Mouse (Mus musculus) CD8-positive naive resting alpha-beta T cell, adult 2 months (primary cell): ENCODE measurements at regions not wholly inside any gene's neighbourhood (a gene's known extent, or its start where the extent isn't known, plus 50 kb on each side); places are given as distances from the start of the nearest gene placed in this dataset.

ENCODE experiments used
- DNase-seq, 2 experiments: peaks; one replicate each; pipeline ENCODE4 v3.0.0; 2022; ENCODE audit warnings: low read depth in 2 of 2, low spot score in 2 of 2

DNA sequence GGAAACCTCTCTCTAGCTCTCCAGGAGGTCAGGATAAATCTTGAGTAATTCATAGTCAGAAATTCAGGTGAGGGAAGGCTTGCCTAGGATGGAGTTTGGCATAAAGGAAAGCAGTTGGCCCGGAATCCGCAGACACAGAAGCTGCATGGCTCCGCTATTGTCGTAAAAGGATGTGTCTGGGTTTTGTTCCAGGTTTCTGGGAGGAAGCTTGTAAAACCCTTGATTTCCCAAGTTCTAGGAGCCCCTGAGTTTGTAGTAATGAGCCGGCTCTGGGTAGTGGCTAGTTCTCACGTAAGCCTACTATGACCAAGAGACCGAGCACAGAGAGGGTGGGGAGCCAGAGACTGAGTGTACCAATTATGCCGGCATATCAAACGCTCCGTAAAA is 52.7 kb upstream of the Gm21915 start:
- DNase-seq, result no peak

DNA sequence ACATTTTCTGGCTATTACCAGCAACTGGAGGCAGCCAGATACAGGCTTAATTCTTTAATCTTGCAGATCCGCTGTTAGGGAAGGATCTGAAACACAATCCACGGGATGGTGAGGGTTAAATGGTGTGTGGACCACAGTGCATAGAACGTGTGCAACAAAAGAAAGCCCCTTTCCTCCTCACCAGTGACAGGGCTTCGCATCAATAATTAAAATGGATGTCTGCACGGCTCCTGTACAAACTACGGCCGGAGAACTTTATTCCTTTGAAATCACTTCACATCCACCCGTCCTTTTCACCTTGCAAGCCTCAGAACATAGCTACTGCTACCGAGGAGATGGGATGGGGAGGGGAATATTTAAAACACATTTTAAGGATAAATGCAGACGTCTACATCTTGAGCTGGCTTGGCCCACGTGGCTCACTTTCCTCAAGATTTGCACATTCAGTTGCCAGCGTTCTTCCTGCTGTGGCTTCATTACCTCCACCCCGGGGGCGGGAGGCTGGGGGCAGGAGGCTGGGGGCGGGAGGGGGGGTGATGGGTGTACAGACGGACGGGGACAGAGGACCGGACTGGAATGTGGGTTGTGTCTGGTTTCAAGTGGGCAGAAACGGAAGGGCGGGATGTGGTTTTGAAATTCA is 53.3 kb upstream of the Gm21915 start:
- no peak for DNase-seq

DNA sequence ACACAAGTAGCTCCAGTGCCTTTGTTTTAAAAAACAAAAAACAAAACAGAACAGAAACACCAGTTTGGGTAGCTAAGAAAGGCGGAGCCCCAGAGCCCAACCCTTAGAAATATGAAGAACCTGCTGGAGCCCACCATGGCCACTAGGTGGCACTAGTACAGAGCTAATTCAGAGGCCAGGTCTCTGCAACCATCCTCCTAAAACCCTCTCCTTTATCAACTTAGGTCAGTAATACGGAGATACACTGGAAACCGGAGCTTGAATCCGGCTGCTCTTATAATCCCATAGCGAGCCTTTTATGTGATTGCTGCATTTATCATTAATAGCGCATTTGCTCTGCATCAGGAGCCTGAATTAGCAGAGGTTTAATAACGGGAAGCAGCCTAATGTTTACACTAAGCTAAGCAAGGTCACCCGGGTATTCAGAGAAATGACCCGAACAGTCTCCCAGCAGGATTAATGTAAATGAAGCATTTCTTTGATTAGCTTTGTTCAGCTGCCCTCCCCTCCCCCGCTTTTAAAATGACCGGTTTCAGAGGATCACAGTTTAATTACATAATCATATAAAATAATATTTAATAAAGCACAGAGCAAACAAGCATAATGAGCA is 53.9 kb upstream of the Gm21915 start:
- peak; percentile 20 to 44 for DNase-seq

DNA sequence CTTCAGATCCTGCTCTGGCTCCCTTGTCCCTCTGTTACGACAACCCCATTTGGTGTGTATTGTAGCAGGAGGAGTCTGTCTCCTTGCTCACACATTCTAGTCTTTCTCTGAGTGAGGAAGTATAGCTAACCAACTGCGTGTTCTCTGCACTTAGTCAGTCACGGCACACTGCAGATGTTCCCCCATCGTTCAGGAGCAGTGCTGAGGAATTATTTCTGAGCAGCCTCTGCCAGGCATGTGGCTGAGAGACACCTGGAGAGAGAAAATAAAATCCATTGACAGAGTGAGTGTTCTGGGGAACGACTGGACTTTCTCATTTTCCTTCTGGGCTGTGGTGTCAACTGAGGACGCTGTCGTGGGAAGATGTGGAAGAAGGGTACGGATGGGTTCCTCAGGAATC is 54.5 kb upstream of the Gm21915 start:
- no peak for DNase-seq

DNA sequence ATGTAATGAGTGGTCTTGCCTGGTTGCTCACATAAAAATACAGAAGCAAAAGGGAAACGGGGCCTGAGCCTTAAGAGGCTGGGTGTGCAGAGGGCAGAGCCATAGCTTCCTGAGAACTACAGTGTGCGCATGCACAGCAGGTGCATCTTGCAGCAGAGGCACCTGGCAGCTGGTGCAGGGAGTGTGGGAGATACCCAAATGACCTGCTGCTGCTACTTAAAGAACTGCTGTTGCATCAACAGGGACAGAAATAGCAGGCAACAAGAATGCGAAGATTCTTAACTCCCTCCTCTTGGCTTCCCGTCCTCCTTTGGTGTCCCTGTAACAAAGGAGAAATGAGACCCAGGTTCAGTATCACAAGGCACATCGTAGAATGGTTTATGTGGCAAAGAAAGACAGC is 56.3 kb upstream of the Gm21915 start:
- DNase-seq, result no peak

DNA sequence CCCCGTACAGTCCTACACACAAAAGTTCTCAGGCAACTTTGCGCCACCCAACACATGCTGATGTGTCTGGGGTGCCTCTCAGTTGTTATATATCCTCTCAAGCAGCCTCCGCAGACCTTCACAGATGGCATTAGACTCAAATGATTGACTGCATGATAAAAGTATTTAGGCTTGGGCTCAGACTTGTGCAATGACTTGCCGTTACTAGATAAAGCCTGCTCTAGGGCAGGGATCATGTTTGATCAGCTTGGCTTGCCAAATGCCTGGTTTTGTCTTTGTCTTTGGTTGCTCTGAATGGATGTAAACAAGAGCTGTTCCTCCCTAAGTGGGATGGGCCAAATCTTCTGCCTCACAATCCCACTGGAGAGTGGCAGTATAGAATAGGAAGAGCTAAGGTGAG is 57.2 kb upstream of the Gm21915 start:
- DNase-seq, result no peak

DNA sequence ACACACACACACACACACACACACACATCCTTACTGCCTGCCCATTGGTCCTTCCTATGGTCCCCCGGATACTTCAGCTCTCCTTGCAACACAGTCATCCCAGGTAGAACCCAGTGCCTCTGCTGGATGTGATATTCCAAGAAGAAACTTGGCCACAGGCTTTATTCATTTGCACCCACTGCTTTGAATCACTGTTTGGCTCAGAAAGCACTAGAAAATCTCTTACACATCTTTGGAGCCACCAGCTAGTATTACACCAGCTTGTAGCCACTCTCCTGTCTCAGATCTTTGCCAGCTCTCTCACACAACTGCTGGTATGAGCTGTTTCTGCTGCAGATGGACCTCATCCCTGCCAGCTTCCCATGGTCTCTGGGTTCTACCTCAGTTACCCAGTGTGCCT is 57.7 kb upstream of the Gm21915 start:
- no peak for DNase-seq

DNA sequence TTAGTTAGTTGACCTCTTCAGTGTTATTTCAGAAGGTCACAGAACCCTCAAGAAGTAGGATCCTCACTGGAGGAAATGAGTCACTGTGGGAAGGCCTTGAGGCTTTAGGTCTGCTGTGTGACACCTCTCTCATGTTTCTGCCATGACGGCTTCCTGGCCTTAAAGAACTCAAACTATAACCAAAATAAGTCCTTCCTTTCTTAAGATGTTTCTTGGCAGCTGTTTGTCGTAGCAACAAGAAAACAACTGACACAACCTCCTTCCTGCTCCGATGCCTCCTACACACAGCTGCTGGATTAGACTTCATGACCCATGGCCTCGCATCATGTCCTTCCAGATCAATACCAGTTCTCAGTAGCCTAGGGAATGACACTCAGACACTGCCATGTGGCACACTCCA is 58.1 kb upstream of the Gm21915 start:
- DNase-seq, result no peak

DNA sequence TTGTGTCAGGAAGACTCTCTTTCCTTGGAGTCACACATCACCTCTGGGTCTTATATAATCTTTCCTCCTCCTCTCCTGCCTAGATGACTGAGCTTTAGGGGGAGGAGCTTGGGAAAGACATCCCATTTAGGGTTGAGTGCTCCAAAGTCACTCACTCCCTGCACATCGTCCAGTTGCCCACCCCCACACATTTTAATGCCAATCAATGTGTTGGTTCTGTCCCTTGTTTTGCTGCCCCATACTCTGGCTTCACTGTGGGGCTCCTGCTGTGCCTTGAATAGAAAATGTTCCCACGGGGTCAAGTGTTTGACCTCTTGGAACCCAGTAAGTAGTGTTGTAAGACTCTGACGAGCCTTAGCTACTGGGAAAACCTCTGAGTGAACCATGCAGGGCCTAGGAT is 58.8 kb upstream of the Gm21915 start:
- DNase-seq, result no peak

DNA sequence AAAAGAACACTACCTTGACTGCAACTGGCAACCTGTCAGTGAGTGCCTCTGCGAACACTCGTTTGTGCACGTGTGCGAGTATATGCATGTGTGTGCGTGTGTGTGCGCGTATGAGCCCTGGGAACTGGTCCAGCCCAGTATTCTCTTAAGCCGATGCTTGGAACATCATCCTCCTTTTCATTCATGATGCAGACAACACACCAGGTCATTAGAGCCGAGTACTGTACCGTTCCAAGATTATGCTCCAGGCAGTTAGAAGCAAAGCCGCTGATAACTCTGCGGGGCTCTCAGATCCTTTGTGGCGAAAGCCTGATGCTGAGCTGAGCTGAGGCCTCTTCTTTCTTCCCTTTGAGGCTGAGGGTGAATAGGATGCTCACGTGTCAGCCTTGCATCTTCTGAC is 61.8 kb upstream of the Gm21915 start:
- no peak for DNase-seq

DNA sequence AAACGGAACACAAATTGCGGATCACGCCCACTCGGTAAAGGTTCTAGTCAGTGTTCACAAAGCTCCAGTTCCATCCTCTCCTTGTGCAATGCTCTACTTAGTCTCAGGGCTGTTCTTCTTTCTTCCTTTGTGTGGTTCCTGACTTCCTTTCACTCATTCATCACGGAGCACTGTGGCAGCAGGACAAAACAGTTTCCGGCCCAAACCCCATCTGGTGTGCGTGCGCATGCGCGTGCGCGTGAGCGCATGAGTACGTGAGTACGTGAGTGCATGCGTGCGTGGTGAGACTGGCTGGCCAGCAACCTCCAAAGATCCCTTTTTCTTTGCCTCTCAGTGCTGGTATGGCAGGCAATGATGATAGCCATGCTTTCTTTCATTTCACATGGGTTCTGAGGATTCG is 62.5 kb upstream of the Gm21915 start:
- no peak for DNase-seq

DNA sequence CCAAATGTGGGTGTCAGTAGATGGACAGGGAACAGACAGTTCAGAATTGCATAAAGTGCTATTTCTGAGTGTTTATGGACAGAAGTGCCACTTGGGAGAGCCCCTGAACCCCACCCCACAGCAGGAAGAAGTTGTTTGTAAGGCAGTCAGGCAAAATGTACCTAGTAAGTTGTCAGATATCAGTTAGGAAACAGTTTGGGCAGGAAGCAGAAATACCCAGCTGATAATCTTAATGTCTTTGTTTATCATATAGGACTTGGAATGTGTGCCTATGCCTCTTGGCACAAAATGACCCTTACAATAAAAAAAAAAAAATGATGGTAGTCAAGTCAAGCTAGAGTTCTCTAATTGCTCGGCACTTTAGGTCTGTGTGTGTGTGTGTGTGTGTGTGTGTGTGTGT is 66.9 kb upstream of the Gm21915 start:
- DNase-seq, result no peak

DNA sequence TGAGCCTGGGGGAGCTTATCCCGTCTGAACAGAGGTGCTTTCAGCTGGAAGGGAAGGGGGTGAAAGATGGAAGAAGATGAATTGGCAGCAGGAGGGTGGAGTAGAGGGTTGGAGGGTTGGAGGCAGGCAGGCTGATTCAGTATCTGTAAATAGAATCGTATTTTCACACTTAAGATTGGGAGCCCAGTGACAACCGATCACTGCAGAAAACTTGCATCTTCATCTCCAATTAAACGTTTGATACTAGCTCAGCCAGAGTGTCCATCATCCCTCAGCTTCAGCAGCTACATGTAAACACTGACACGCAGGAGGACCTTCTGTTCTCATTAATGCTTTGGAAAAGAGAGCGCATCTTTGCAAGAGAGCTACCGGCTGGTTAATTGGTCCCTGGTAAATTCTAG is 67.2 kb upstream of the Gramd1b start:
- DNase-seq, result no peak

DNA sequence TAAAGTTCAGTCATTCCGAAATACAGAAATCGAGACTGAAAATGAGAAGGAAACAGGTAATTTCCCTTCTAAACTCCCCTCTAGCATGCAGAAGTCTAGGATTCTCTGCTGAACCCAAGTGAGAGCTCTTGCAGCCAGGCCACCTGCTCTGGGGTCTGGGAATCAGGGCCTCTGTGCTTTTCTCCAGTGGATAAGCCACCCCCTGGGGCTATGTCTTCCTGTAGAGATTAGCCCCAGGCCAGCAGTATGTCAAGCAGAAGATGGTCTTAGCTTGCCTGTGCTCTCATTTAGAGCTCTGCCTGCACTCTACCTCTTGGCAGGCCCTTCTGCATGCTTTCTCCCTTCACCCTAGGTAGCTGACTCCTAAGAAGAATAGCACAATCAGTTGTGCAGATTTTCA is 56.2 kb upstream of the Gramd1b start:
- DNase-seq, result no peak

DNA sequence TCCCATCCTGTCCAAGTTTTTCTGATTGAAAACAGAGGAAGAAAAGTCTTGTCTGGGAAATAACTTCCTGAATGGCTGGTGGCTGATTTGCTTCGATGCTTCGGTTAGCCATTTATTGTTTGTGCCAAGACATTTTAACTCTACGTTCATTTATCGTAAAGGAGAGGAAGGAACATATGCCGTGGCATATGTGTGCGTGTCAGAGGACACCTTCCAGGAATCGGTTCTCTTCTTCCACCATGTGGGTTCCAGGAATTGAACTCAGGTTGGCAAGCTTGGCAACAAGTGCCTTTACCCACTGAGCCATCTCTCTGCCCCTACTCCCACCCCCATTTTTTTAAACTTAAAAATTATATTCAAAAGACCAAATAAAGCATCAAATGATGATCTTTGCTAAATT is 55.4 kb upstream of the Gramd1b start:
- DNase-seq, result no peak

DNA sequence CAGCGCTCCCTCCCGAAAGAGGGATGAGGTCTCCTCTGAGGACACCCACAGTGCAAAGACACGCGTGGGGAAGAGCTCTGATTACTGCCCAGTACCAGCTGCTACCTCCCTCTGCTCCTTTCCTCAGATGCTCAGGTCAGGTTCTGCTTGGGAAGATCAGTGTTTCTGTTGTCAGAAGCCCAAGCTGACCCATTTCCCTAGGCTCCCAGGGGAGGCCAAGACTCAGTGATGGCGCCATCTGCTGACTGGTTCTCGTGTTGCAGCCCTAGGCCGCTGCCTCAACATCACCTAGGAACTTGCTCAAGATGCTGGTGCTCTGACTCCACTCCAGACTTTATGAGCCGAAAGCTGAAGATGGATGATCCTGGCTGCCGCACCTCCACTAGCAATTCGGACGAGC is 52.4 kb upstream of the Gramd1b start:
- DNase-seq, result peak; percentile 7 to 27

DNA sequence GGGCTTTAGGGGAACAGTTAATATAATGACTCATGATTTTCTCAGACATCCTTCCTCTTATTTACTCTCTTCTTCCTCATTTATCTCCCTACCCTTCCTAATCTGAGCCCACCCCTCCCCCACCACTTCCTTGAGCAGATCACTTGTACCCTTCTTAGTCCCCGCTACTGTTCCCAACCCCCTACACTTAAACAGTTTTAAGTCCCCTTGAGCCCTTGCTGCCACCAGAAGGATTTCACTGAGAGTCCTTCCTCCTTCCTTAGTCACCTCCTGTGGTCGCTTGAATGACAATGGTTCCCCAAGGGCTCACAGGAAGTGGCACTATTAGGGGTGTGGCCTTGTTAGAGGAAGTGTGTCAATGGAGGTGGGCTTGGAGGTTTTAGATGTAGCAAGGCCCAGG is 50.7 kb upstream of the Gramd1b start:
- DNase-seq, result no peak
